Mouse (Mus musculus): ENCODE data around the gene Lrrtm4. TPM values are rescaled to one million over a fixed set of nuclear protein-coding genes. Genes with fewer than 3 reads are reported as not detected.

Gene Lrrtm4
- polyA plus RNA-seq, 1 experiment: 0.08 TPM

DNA sequence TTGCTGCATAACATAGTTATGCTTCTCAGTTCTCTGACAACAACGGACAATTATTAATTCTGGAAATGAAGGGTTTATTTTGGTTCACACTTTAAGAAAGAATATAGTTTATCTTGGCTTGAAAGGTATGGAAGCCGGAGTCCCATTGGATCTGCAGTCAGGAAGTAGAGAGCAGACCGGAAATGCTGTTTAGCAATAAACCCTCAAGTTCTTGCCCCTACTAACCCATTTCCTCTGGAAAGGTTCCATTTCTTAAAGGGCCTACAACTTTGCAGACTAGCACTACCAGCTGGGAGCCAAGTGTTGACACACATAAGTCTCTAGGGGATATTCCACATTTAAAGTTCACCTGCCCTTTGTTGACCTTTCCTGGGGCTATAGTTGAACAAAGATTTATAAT, 309.7 kb downstream of the Lrrtm4 start:
- no peaks in the 10 kb centered on the region for H3K36me3 ChIP-seq (ENCODE audit: control insufficient read depth, insufficient read depth)
- H3K4me3 ChIP-seq: no peak overlapping the region
- TF ChIP-seq POLR2AphosphoS2 (IDR thresholded peaks at IDR 0.05; ENCODE audit: insufficient read length, low read depth) (no peak), REST (IDR thresholded peaks at IDR 0.05; ENCODE audit: insufficient read depth, insufficient read length) (no peak), TCF3 (IDR thresholded peaks at IDR 0.05; ENCODE audit: insufficient read length, low read depth) (no peak), MYOD1 (IDR thresholded peaks at IDR 0.05; ENCODE audit: control insufficient read depth in 1 of 3, insufficient read length in 2 of 3, low read depth in 2 of 3) (no peak), CEBPB (IDR thresholded peaks at IDR 0.05; ENCODE audit: insufficient read depth, poor library complexity, severe bottlenecking) (no peak), SRF (IDR thresholded peaks at IDR 0.05; ENCODE audit: control insufficient read depth, insufficient read length, low read depth) (no peak), USF1 (IDR thresholded peaks at IDR 0.05; ENCODE audit: low read depth) (no peak), MYOG (IDR thresholded peaks at IDR 0.05; ENCODE audit: control insufficient read depth in 1 of 3, insufficient read depth in 1 of 3, insufficient read length in 2 of 3, low read depth in 2 of 3) (no peak), TCF12 (IDR thresholded peaks at IDR 0.05; ENCODE audit: insufficient read depth, poor library complexity, severe bottlenecking) (no peak)
- H3K27me3 ChIP-seq (ENCODE audit: control insufficient read depth, insufficient read depth, insufficient read length): no peaks in the 10 kb centered on the region
- H3K4me2 ChIP-seq (ENCODE audit: low read depth): no peak overlapping the region
- no peaks in the 10 kb centered on the region for H3K79me2 ChIP-seq (ENCODE audit: control insufficient read depth, insufficient read depth)
- no peak overlapping the region for H3ac ChIP-seq (ENCODE audit: control insufficient read depth, insufficient read length)

DNA sequence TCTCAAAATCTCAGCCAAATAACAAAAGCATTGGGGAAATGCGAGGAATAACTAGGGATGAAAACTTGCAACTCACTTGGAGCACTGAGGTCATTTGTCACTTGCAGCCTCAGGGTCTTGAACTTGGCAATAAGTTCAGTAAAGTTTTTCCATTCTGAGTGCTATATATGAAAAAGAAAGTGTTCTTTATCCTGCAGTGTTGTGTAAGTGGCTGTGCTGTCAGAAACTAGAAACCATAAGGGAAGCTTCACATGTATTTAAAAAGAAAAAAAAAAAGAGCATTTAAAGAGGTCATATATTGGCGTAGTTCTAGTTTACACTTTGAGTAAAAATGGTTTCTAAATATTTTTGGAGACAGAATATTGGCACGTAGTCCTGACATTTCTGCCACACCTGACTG, 313.1 kb downstream of the Lrrtm4 start:
- no peak for TF ChIP-seq MAX (IDR thresholded peaks at IDR 0.05; ENCODE audit: low read depth)
- no peak for TF ChIP-seq SRF (IDR thresholded peaks at IDR 0.05; ENCODE audit: control insufficient read depth, insufficient read length, low read depth)
- TF ChIP-seq POLR2A (IDR thresholded peaks at IDR 0.05; ENCODE audit: insufficient read length, low read depth): no peak
- no peak for TF ChIP-seq USF1 (IDR thresholded peaks at IDR 0.05; ENCODE audit: low read depth)
- no peak for TF ChIP-seq MYOD1 (IDR thresholded peaks at IDR 0.05; ENCODE audit: control insufficient read depth in 1 of 3, insufficient read length in 2 of 3, low read depth in 2 of 3)
- TF ChIP-seq CEBPB (IDR thresholded peaks at IDR 0.05; ENCODE audit: insufficient read depth, poor library complexity, severe bottlenecking): no peak
- TF ChIP-seq REST (IDR thresholded peaks at IDR 0.05; ENCODE audit: insufficient read depth, insufficient read length): no peak
- TF ChIP-seq TCF12 (IDR thresholded peaks at IDR 0.05; ENCODE audit: insufficient read depth, poor library complexity, severe bottlenecking): no peak
- no peak for TF ChIP-seq MYOG (IDR thresholded peaks at IDR 0.05; ENCODE audit: control insufficient read depth in 1 of 3, insufficient read depth in 1 of 3, insufficient read length in 2 of 3, low read depth in 2 of 3)
- no peak for TF ChIP-seq POLR2AphosphoS2 (IDR thresholded peaks at IDR 0.05; ENCODE audit: insufficient read length, low read depth)
- H3K4me3 ChIP-seq: no peak overlapping the region
- no peaks in the 10 kb centered on the region for H3K27me3 ChIP-seq (ENCODE audit: control insufficient read depth, insufficient read depth, insufficient read length)
- H3ac ChIP-seq (ENCODE audit: control insufficient read depth, insufficient read length): no peak overlapping the region
- H3K79me2 ChIP-seq (ENCODE audit: control insufficient read depth, insufficient read depth): no peaks in the 10 kb centered on the region
- no peaks in the 10 kb centered on the region for H3K36me3 ChIP-seq (ENCODE audit: control insufficient read depth, insufficient read depth)
- H3K4me2 ChIP-seq (ENCODE audit: low read depth): no peak overlapping the region

DNA sequence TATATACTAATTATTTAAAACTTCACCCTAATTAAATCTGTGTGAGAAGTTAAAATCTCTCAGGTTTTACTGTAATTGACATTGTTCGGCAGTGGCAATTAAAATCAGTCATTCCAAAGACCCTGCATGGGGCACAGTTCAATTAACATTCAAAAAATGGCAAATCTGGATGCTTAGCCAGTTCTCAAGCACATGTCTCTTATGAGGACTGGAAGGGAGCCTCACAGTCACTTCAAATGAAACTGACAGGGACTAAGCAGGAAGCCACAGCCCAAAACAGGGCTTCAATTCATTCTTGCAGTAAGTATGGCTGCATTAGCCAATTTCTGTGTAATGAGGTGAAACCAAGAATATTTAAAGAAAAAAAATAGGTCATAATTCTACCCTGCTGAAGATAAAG, 333.6 kb downstream of the Lrrtm4 start:
- Histone ChIP-seq H3K4me3 (no peak overlapping the region), H3ac (ENCODE audit: control insufficient read depth, insufficient read length) (no peak overlapping the region), H3K27me3 (ENCODE audit: control insufficient read depth, insufficient read depth, insufficient read length) (no peaks in the 10 kb centered on the region), H3K4me2 (ENCODE audit: low read depth) (no peak overlapping the region), H3K36me3 (ENCODE audit: control insufficient read depth, insufficient read depth) (no peaks in the 10 kb centered on the region), H3K79me2 (ENCODE audit: control insufficient read depth, insufficient read depth) (no peaks in the 10 kb centered on the region)
- no peak for TF ChIP-seq CEBPB (IDR thresholded peaks at IDR 0.05; ENCODE audit: insufficient read depth, poor library complexity, severe bottlenecking)
- TF ChIP-seq REST (IDR thresholded peaks at IDR 0.05; ENCODE audit: insufficient read depth, insufficient read length): no peak
- no peak for TF ChIP-seq MAX (IDR thresholded peaks at IDR 0.05; ENCODE audit: low read depth)
- TF ChIP-seq POLR2AphosphoS2 (IDR thresholded peaks at IDR 0.05; ENCODE audit: insufficient read length, low read depth): no peak
- no peak for TF ChIP-seq USF1 (IDR thresholded peaks at IDR 0.05; ENCODE audit: low read depth)
- TF ChIP-seq SRF (IDR thresholded peaks at IDR 0.05; ENCODE audit: control insufficient read depth, insufficient read length, low read depth): no peak

DNA sequence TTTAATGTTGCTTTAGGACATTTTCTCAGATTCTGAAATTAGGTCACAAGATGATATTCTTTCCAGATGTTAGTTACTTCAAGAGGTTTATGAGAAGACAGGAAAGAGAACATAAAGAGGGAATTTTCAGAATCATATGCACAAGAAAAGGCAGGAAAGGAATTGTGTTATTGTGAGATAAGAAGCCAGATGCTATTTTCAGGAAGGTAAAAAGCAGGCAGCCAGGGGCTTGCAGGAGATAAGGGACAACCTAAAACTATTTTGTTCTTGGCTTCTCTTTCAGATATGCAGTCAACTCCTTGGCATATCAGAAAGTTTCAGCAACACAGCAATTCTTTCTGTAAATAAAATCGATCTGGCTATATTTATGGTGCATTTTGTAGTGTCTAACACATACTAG, 338.4 kb downstream of the Lrrtm4 start:
- Histone ChIP-seq H3K36me3 (ENCODE audit: control insufficient read depth, insufficient read depth) (no peaks in the 10 kb centered on the region), H3K79me2 (ENCODE audit: control insufficient read depth, insufficient read depth) (no peaks in the 10 kb centered on the region), H3K4me2 (ENCODE audit: low read depth) (no peak overlapping the region), H3ac (ENCODE audit: control insufficient read depth, insufficient read length) (no peak overlapping the region), H3K27me3 (ENCODE audit: control insufficient read depth, insufficient read depth, insufficient read length) (no peaks in the 10 kb centered on the region), H3K4me3 (no peak overlapping the region)
- no peak for TF ChIP-seq TCF3 (IDR thresholded peaks at IDR 0.05; ENCODE audit: insufficient read length, low read depth)
- no peak for TF ChIP-seq MAX (IDR thresholded peaks at IDR 0.05; ENCODE audit: low read depth)
- no peak for TF ChIP-seq TCF12 (IDR thresholded peaks at IDR 0.05; ENCODE audit: insufficient read depth, poor library complexity, severe bottlenecking)
- TF ChIP-seq POLR2A (IDR thresholded peaks at IDR 0.05; ENCODE audit: insufficient read length, low read depth): no peak
- no peak for TF ChIP-seq MYOD1 (IDR thresholded peaks at IDR 0.05; ENCODE audit: control insufficient read depth in 1 of 3, insufficient read length in 2 of 3, low read depth in 2 of 3)
- no peak for TF ChIP-seq POLR2AphosphoS2 (IDR thresholded peaks at IDR 0.05; ENCODE audit: insufficient read length, low read depth)
- no peak for TF ChIP-seq MYOG (IDR thresholded peaks at IDR 0.05; ENCODE audit: control insufficient read depth in 1 of 3, insufficient read depth in 1 of 3, insufficient read length in 2 of 3, low read depth in 2 of 3)
- no peak for TF ChIP-seq SRF (IDR thresholded peaks at IDR 0.05; ENCODE audit: control insufficient read depth, insufficient read length, low read depth)
- TF ChIP-seq CEBPB (IDR thresholded peaks at IDR 0.05; ENCODE audit: insufficient read depth, poor library complexity, severe bottlenecking): no peak
- no peak for TF ChIP-seq USF1 (IDR thresholded peaks at IDR 0.05; ENCODE audit: low read depth)
- TF ChIP-seq REST (IDR thresholded peaks at IDR 0.05; ENCODE audit: insufficient read depth, insufficient read length): no peak

DNA sequence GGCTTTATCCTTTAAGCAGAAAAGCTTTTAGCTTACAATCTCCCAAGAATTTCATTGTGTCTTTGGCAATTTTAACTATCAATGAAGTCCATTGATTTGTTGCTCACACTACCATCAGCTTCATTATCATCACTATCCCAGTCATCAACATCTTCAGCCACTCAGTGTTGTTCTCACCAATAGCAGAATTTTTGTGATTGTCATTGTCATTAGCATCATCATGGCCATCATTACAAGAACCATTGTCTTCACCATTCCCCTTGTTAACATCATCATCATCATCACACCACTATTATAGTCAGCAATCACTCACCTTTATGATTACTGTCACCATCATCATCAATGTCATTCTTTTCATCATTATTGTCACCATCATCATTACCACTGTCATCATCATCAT, 344.9 kb downstream of the Lrrtm4 start:
- Histone ChIP-seq H3ac (ENCODE audit: control insufficient read depth, insufficient read length) (no peak overlapping the region), H3K4me3 (no peak overlapping the region), H3K79me2 (ENCODE audit: control insufficient read depth, insufficient read depth) (no peaks in the 10 kb centered on the region), H3K36me3 (ENCODE audit: control insufficient read depth, insufficient read depth) (no peaks in the 10 kb centered on the region), H3K4me2 (ENCODE audit: low read depth) (no peak overlapping the region), H3K27me3 (ENCODE audit: control insufficient read depth, insufficient read depth, insufficient read length) (no peaks in the 10 kb centered on the region)
- TF ChIP-seq TCF12 (IDR thresholded peaks at IDR 0.05; ENCODE audit: insufficient read depth, poor library complexity, severe bottlenecking) (no peak), TCF3 (IDR thresholded peaks at IDR 0.05; ENCODE audit: insufficient read length, low read depth) (no peak), MYOD1 (IDR thresholded peaks at IDR 0.05; ENCODE audit: control insufficient read depth in 1 of 3, insufficient read length in 2 of 3, low read depth in 2 of 3) (no peak), POLR2A (IDR thresholded peaks at IDR 0.05; ENCODE audit: insufficient read length, low read depth) (no peak), CEBPB (IDR thresholded peaks at IDR 0.05; ENCODE audit: insufficient read depth, poor library complexity, severe bottlenecking) (no peak), REST (IDR thresholded peaks at IDR 0.05; ENCODE audit: insufficient read depth, insufficient read length) (no peak), MYOG (IDR thresholded peaks at IDR 0.05; ENCODE audit: control insufficient read depth in 1 of 3, insufficient read depth in 1 of 3, insufficient read length in 2 of 3, low read depth in 2 of 3) (no peak), E2F4 (IDR thresholded peaks at IDR 0.05; ENCODE audit: insufficient read depth) (no peak), POLR2AphosphoS2 (IDR thresholded peaks at IDR 0.05; ENCODE audit: insufficient read length, low read depth) (no peak), USF1 (IDR thresholded peaks at IDR 0.05; ENCODE audit: low read depth) (no peak), SRF (IDR thresholded peaks at IDR 0.05; ENCODE audit: control insufficient read depth, insufficient read length, low read depth) (no peak), MAX (IDR thresholded peaks at IDR 0.05; ENCODE audit: low read depth) (no peak)
